Mouse (Mus musculus) brain, embryonic 14.5 days (tissue): Measurements from ENCODE around the gene Ptpra.

Experiments used
- CTCF ChIP-seq: fragments of 200-500 bp; IDR thresholded peaks from 2 replicates; pipeline ENCODE4 v1.5.1; 2012; ENCODE audit warnings: inconsistent platforms, mild to moderate bottlenecking, moderate library complexity, borderline replicate concordance; ENCODE audit not compliant: insufficient read depth, insufficient read length; ENCODE audit errors: extremely low read depth
- POLR2A ChIP-seq: fragments of 200-500 bp; IDR thresholded peaks from 2 replicates; pipeline ENCODE4 v1.6.1; 2012; ENCODE audit warnings: mild to moderate bottlenecking, inconsistent platforms, borderline replicate concordance; ENCODE audit not compliant: poor library complexity, insufficient read depth, insufficient read length, severe bottlenecking; ENCODE audit errors: extremely low read depth

- TF ChIP-seq CTCF (no peak), POLR2A (no peak)
These were observed 4.8 kb downstream of the Ptpra start for GRCm38 (mm10) chr2:130454748-130455370.
